Mouse (Mus musculus) liver, adult 2 months (tissue): ENCODE measurements around the gene Klf4.

ENCODE experiments used
- CTCF ChIP-seq: fragments of 200-500 bp; IDR thresholded peaks from 2 replicates; pipeline ENCODE4 v1.5.1; 2011; ENCODE audit warnings: low read depth, low read length, control low read depth
- POLR2A ChIP-seq: fragments of 200-500 bp; IDR thresholded peaks from 2 replicates; pipeline ENCODE4 v1.6.1; 2011; ENCODE audit warnings: low read length, control low read depth; ENCODE audit not compliant: insufficient read depth; ENCODE audit errors: extremely low read depth

GRCm38 (mm10) chr4:55541221-55541620 is 9.0 kb upstream of the Klf4 start:
- TF ChIP-seq CTCF (no peak), POLR2A (no peak)
